ENCODE assay signal across 8 mouse cellular contexts in genomic region chr1:135767324-135767890, GRCm38 (mm10). TPM values are rescaled to one million over a fixed set of nuclear protein-coding genes. Genes with fewer than 3 reads are reported as not detected.
DNase-seq lines count a peak whose midpoint lies in the region; ATAC-seq and TF ChIP-seq lines count a peak whose summit lies in the region.

No protein-coding gene starts in this region.

- peak overlapping the region; percentile 87; the same call in 1 of the 2 replicates for H3K27ac ChIP-seq in layer of hippocampus, adult 2 months
- H3K27ac ChIP-seq in embryonic facial prominence, embryonic 11.5 days (replicated peaks; ENCODE audit: low read depth, low read length): no peak overlapping the region
- H3K27ac ChIP-seq in intestine, embryonic 15.5 days: 0 out of 2 replicates have a peak overlapping the region, but pooled peaks have one; percentile 90
- H3K27ac ChIP-seq in neural tube, embryonic 13.5 days (replicated peaks): no peak overlapping the region

- no peak for TF ChIP-seq CTCF in layer of hippocampus, adult 2 months (conservative IDR thresholded peaks at IDR 0.05)

- H3K4me1 ChIP-seq in embryonic facial prominence, embryonic 11.5 days (ENCODE audit: control insufficient read depth, insufficient read depth, low read length): no peaks in the 10 kb centered on the region; the same call in 1 of the 2 replicates
- peaks cover 31% of the 10 kb centered on the region for H3K4me1 ChIP-seq in intestine, embryonic 15.5 days (replicated peaks)
- H3K4me1 ChIP-seq in neural tube, embryonic 13.5 days (replicated peaks): peaks cover 39% of the 10 kb centered on the region

- WGBS in embryonic facial prominence, embryonic 11.5 days: 74% methylated on average over 4 of the region's 4 CpGs
- 63% methylated on average over 4 of the region's 4 CpGs for WGBS in intestine, embryonic 15.5 days
- 71% methylated on average over 4 of the region's 4 CpGs for WGBS in neural tube, embryonic 13.5 days

- no peak for ATAC-seq in embryonic facial prominence, embryonic 11.5 days (replicated peaks; ENCODE audit: insufficient number of reproducible peaks, low FRiP score, low TSS enrichment, low read depth)
- no peak for ATAC-seq in intestine, embryonic 15.5 days
- ATAC-seq in neural tube, embryonic 13.5 days (ENCODE audit: low read depth): no peak
- no peak for ATAC-seq in erythroid progenitor cell, adult 5-6 weeks (replicated peaks; ENCODE audit: low FRiP score, poor library complexity, severe bottlenecking)

- peak overlapping the region; percentile 91 for H3K4me2 ChIP-seq in embryonic facial prominence, embryonic 11.5 days (ENCODE audit: low read depth, low read length)
- peak overlapping the region; percentile 97 for H3K4me2 ChIP-seq in intestine, embryonic 15.5 days (replicated peaks)
- peak overlapping the region; percentile 89 for H3K4me2 ChIP-seq in neural tube, embryonic 13.5 days

- peak overlapping the region; percentile 76 for H3K4me3 ChIP-seq in layer of hippocampus, adult 2 months
- no peak overlapping the region; the same call in 1 of the 2 replicates for H3K4me3 ChIP-seq in embryonic facial prominence, embryonic 11.5 days (ENCODE audit: low read depth, low read length)
- H3K4me3 ChIP-seq in intestine, embryonic 15.5 days (replicated peaks): peak overlapping the region; percentile 72
- H3K4me3 ChIP-seq in neural tube, embryonic 13.5 days: peak overlapping the region; percentile 53

- H3K9me3 ChIP-seq in embryonic facial prominence, embryonic 11.5 days (replicated peaks; ENCODE audit: control insufficient read depth, low read length): no peaks in the 10 kb centered on the region
- no peaks in the 10 kb centered on the region for H3K9me3 ChIP-seq in intestine, embryonic 15.5 days
- no peaks in the 10 kb centered on the region for H3K9me3 ChIP-seq in neural tube, embryonic 13.5 days

- H3K27me3 ChIP-seq in embryonic facial prominence, embryonic 11.5 days (ENCODE audit: control insufficient read depth, insufficient read depth, low read length): no peaks in the 10 kb centered on the region
- H3K27me3 ChIP-seq in intestine, embryonic 15.5 days (replicated peaks): no peaks in the 10 kb centered on the region
- 0 out of 2 replicates have a peak, but pooled peaks cover 4% of the 10 kb centered on the region for H3K27me3 ChIP-seq in neural tube, embryonic 13.5 days

- no peak overlapping the region for H3K9ac ChIP-seq in embryonic facial prominence, embryonic 11.5 days (replicated peaks; ENCODE audit: low read length)
- peak overlapping the region; percentile 82; the same call in 1 of the 2 replicates for H3K9ac ChIP-seq in intestine, embryonic 15.5 days
- H3K9ac ChIP-seq in neural tube, embryonic 13.5 days: peak overlapping the region; percentile 84

- no peak for DNase-seq in layer of hippocampus, adult 2 months (ENCODE audit: low spot score in 2 of 2)
- DNase-seq in layer of hippocampus, adult 8-10 months (ENCODE audit: low spot score in 2 of 2): no peak
- DNase-seq in embryonic facial prominence, embryonic 11.5 days (ENCODE audit: low spot score): no peak
- DNase-seq in cerebellum, postnatal 10 days: no peak
- no peak for DNase-seq in gastrocnemius, postnatal 36 days

- no peaks in the 10 kb centered on the region for H3K36me3 ChIP-seq in embryonic facial prominence, embryonic 11.5 days (replicated peaks; ENCODE audit: control insufficient read depth, insufficient read depth, low read depth, low read length)
- peaks cover 11% of the 10 kb centered on the region; the same call in 1 of the 2 replicates for H3K36me3 ChIP-seq in intestine, embryonic 15.5 days
- H3K36me3 ChIP-seq in neural tube, embryonic 13.5 days: no peaks in the 10 kb centered on the region

- intact Hi-C loops in gastrocnemius, postnatal 36 days (cut with DNase I): no loop called here

RNA-seq across cellular contexts. Expression of gene Phlda3, which starts 1.5 kb away (rescaled TPM):
- total RNA-seq in layer of hippocampus, adult 2 months (2021): 10 to 100 TPM; 11.8 to 12.1 TPM
- total RNA-seq in layer of hippocampus, adult 8-10 months (2022): 10 to 100 TPM; 12.4 to 15.9 (median 15.0) TPM
- polyA plus RNA-seq in embryonic facial prominence, embryonic 11.5 days (2014; fragmentation: Nextera tagmentation; extraction: Ambion mirVana): 33.5 and 35.3 TPM in 2 replicates
- polyA plus RNA-seq in intestine, embryonic 15.5 days (2015; fragmentation: Nextera tagmentation; extraction: Ambion mirVana): 44.5 and 44.6 TPM in 2 replicates
- polyA plus RNA-seq in neural tube, embryonic 13.5 days (2015; fragmentation: Nextera tagmentation; extraction: Ambion mirVana): 32.1 and 32.6 TPM in 2 replicates
- total RNA-seq in erythroid progenitor cell, adult 5-6 weeks (2015; ENCODE audit: low replicate concordance): not detected in 2 replicates
- total RNA-seq in erythroid progenitor cell, adult 5-6 weeks (2017; ENCODE audit: low replicate concordance): not detected in 2 replicates
- total RNA-seq in gastrocnemius, postnatal 36 days (2021): 100 to 1,000 TPM; 108 to 122 TPM

RNA-seq across cellular contexts. Expression of gene Tnni1, which starts 11.8 kb away (rescaled TPM):
- total RNA-seq in layer of hippocampus, adult 2 months (2021): 1 to 10 TPM; 2.9 to 3.2 TPM
- 1 to 10 TPM; 1.5 to 4.1 (median 2.9) TPM for total RNA-seq in layer of hippocampus, adult 8-10 months (2022)
- polyA plus RNA-seq in embryonic facial prominence, embryonic 11.5 days (2014; fragmentation: Nextera tagmentation; extraction: Ambion mirVana): 12.5 and 19.1 TPM in 2 replicates
- polyA plus RNA-seq in intestine, embryonic 15.5 days (2015; fragmentation: Nextera tagmentation; extraction: Ambion mirVana): 5.4 and 8.3 TPM in 2 replicates
- polyA plus RNA-seq in neural tube, embryonic 13.5 days (2015; fragmentation: Nextera tagmentation; extraction: Ambion mirVana): 15.0 and 31.7 TPM in 2 replicates
- total RNA-seq in erythroid progenitor cell, adult 5-6 weeks (2015; ENCODE audit: low replicate concordance): not detected in 2 replicates
- not detected in 2 replicates for total RNA-seq in erythroid progenitor cell, adult 5-6 weeks (2017; ENCODE audit: low replicate concordance)
- total RNA-seq in gastrocnemius, postnatal 36 days (2021): 100 to 1,000 TPM in 1 of 2 experiments, 10 to 100 TPM in 1; 69.4 to 433 TPM

RNA-seq across cellular contexts. Expression of gene Csrp1, which starts 47.5 kb away (rescaled TPM):
- 100 to 1,000 TPM; 220 to 231 TPM for total RNA-seq in layer of hippocampus, adult 2 months (2021)
- 100 to 1,000 TPM; 242 to 284 (median 250) TPM for total RNA-seq in layer of hippocampus, adult 8-10 months (2022)
- 52.9 and 53.2 TPM in 2 replicates for polyA plus RNA-seq in embryonic facial prominence, embryonic 11.5 days (2014; fragmentation: Nextera tagmentation; extraction: Ambion mirVana)
- 203 and 215 TPM in 2 replicates for polyA plus RNA-seq in intestine, embryonic 15.5 days (2015; fragmentation: Nextera tagmentation; extraction: Ambion mirVana)
- 28.0 and 30.6 TPM in 2 replicates for polyA plus RNA-seq in neural tube, embryonic 13.5 days (2015; fragmentation: Nextera tagmentation; extraction: Ambion mirVana)
- total RNA-seq in erythroid progenitor cell, adult 5-6 weeks (2015; ENCODE audit: low replicate concordance): 46.5 and 48.6 TPM in 2 replicates
- 31.8 and 44.7 TPM in 2 replicates for total RNA-seq in erythroid progenitor cell, adult 5-6 weeks (2017; ENCODE audit: low replicate concordance)
- total RNA-seq in gastrocnemius, postnatal 36 days (2021): 10 to 100 TPM; 18.1 to 22.8 TPM

RNA-seq across cellular contexts. Expression of gene Lad1, which starts 51.0 kb away (rescaled TPM):
- total RNA-seq in layer of hippocampus, adult 2 months (2021): 1 to 10 TPM in 1 of 2 experiments, under 1 TPM in 1; 0.97 to 1.3 TPM
- 1 to 10 TPM; 1.0 to 2.0 (median 1.0) TPM for total RNA-seq in layer of hippocampus, adult 8-10 months (2022)
- 3.7 and 4.2 TPM in 2 replicates for polyA plus RNA-seq in embryonic facial prominence, embryonic 11.5 days (2014; fragmentation: Nextera tagmentation; extraction: Ambion mirVana)
- polyA plus RNA-seq in intestine, embryonic 15.5 days (2015; fragmentation: Nextera tagmentation; extraction: Ambion mirVana): 179 and 196 TPM in 2 replicates
- polyA plus RNA-seq in neural tube, embryonic 13.5 days (2015; fragmentation: Nextera tagmentation; extraction: Ambion mirVana): 0.40 and 0.73 TPM in 2 replicates
- 0.72 TPM in 1 of 2 replicates, not detected in the other for total RNA-seq in erythroid progenitor cell, adult 5-6 weeks (2015; ENCODE audit: low replicate concordance)
- not detected in 2 replicates for total RNA-seq in erythroid progenitor cell, adult 5-6 weeks (2017; ENCODE audit: low replicate concordance)
- total RNA-seq in gastrocnemius, postnatal 36 days (2021): not detected

Comparison
In these comparisons a context has a peak if more than half of its experiments do, and no peak if none do; other contexts are left out.
1. H3K27ac ChIP-seq: peak in layer of hippocampus, adult 2 months (single experiment) and intestine, embryonic 15.5 days (single experiment); none in embryonic facial prominence, embryonic 11.5 days (single experiment) and neural tube, embryonic 13.5 days (single experiment).
2. RNA of gene Phlda3, which starts 1.5 kb away (total RNA-seq): 108 to 122 TPM in gastrocnemius, postnatal 36 days, 12.4 to 15.9 TPM in layer of hippocampus, adult 8-10 months and 11.8 to 12.1 TPM in layer of hippocampus, adult 2 months; not detected in erythroid progenitor cell, adult 5-6 weeks; every median in the first group is over 10 times any median in the second.
3. RNA of gene Tnni1, which starts 11.8 kb away (total RNA-seq): 69.4 to 433 TPM in gastrocnemius, postnatal 36 days; 1.5 to 4.1 TPM in layer of hippocampus, adult 8-10 months, 2.9 to 3.2 TPM in layer of hippocampus, adult 2 months and not detected in erythroid progenitor cell, adult 5-6 weeks; every median in the first group is over 10 times any median in the second.
4. RNA of gene Csrp1, which starts 47.5 kb away (total RNA-seq): 242 to 284 TPM in layer of hippocampus, adult 8-10 months and 220 to 231 TPM in layer of hippocampus, adult 2 months; 31.8 to 48.6 TPM in erythroid progenitor cell, adult 5-6 weeks and 18.1 to 22.8 TPM in gastrocnemius, postnatal 36 days; every median in the first group is over 4 times any median in the second.
5. Peak in every context shown above with its lines, with median percentiles within 50 percentile points of each other: H3K4me2 ChIP-seq.